Mouse (Mus musculus) cerebellum, postnatal 14 days (tissue): ENCODE results near the gene Scamp4.

Experiments
- DNase-seq, 2 experiments: peaks; one replicate each; pipeline ENCODE4 v3.0.0; 2021; ENCODE audit warnings: mixed read lengths in 2 of 2

Gene Scamp4

GRCm38 (mm10) chr10:80655406-80656129, 52.9 kb downstream of the Scamp4 start:
- peak; percentile 45 to 46 for DNase-seq

GRCm38 (mm10) chr10:80656130-80656862, 53.6 kb downstream of the Scamp4 start:
- DNase-seq = peak; percentile 99 to 100

- no peak for DNase-seq
Observed at GRCm38 (mm10) chr10:80656863-80657623, 54.4 kb downstream of the Scamp4 start, which contains the start of gene Btbd2. Btbd2 (minus strand) TSS chr10:80657071.

GRCm38 (mm10) chr10:80658194-80658840, 55.6 kb downstream of the Scamp4 start:
- DNase-seq = no peak

- DNase-seq = no peak
Observed at GRCm38 (mm10) chr10:80658841-80659202, 56.1 kb downstream of the Scamp4 start.

GRCm38 (mm10) chr10:80659213-80659612, 56.5 kb downstream of the Scamp4 start:
- DNase-seq = peak; percentile 86 to 92

GRCm38 (mm10) chr10:80661149-80661548, 58.5 kb downstream of the Scamp4 start:
- DNase-seq = peak; percentile 53 to 82

- no peak for DNase-seq
Observed at GRCm38 (mm10) chr10:80663485-80664196, 61.0 kb downstream of the Scamp4 start.

GRCm38 (mm10) chr10:80664197-80665015, 61.7 kb downstream of the Scamp4 start:
- peak; percentile 76 to 80 for DNase-seq

- DNase-seq = no peak
Observed at GRCm38 (mm10) chr10:80665016-80665380, 62.3 kb downstream of the Scamp4 start.
